Mouse (Mus musculus): ENCODE results near the gene Kiz. TPM values are rescaled to one million over a fixed set of nuclear protein-coding genes. Genes with fewer than 3 reads are reported as not detected.
A peak's percentile ranks its signal among the peaks of the same experiment; 100 is the strongest.

Kiz gene
- polyA plus RNA-seq, 1 experiment from 2014 or later = 31.0 TPM

DNA sequence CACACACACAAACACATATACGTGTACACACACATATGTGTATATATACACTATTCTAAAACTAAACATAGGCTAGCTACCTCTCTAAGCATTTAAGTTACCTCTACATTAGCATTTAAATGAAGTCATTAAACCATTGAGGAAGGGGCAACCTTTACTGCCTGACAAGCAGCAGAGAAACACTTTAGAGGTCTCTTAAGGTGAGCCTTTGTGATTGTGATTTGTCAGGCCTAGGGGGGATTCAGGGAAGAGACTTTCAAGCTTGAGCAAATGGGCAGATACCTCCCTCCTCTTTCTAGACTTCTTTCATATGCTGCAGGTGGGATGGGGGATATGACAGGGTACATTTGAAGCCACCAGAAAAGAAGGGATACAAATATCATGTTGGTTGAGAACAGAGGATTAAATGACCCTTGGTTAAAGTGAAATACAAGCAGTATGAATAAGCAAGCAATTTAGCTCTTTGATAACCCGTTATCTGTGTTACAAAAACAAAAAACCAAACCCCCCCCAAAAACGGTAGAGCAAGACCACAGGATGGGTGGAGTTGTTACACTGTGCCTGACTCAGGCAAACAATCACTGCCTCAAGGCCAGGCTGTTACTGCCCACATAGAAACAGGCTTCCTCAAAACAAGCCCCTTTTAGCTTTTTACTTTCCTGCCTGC, 155.9 kb downstream of the Kiz start:
- Histone ChIP-seq H3K36me3 (ENCODE audit: control insufficient read depth, insufficient read depth, low read length) (no peaks in the 10 kb centered on the region; the same call in 1 of the 2 replicates), H3K27me3 (ENCODE audit: control insufficient read depth, insufficient read depth, low read length) (no peaks in the 10 kb centered on the region), H3K27ac (ENCODE audit: low read depth, low read length) (no peak overlapping the region)

GRCm38 (mm10) chr2:147012141-147012622, 156.5 kb downstream of the Kiz start:
- DNase-seq (ENCODE audit: low spot score) = no peak

More for the DNA sequence above, 155.9 kb downstream of the Kiz start:
- peak overlapping the region; percentile 88 for H3K9ac ChIP-seq (ENCODE audit: low read length)
- H3K4me3 ChIP-seq (ENCODE audit: low read depth, low read length) = peak overlapping the region; percentile 59
- DNase-seq (ENCODE audit: low spot score) (no peak), ATAC-seq (ENCODE audit: insufficient read depth, low FRiP score, low TSS enrichment) (no peak)
- H3K4me2 ChIP-seq (ENCODE audit: low read depth) = peak overlapping the region; percentile 69
- H3K4me1 ChIP-seq (ENCODE audit: control insufficient read depth, insufficient read depth, low read length) = 0 out of 2 replicates have a peak, but pooled peaks cover 4% of the 10 kb centered on the region
- H3K9me3 ChIP-seq (ENCODE audit: control insufficient read depth, low read length) = no peaks in the 10 kb centered on the region
- 68% methylated on average over 3 of the region's 3 CpGs for WGBS

GRCm38 (mm10) chr2:147012623-147013184, 157.0 kb downstream of the Kiz start, which contains the start of gene Xrn2:
TSS of gene Xrn2 (plus strand) at chr2:147012996.
- Histone ChIP-seq H3K4me1 (ENCODE audit: control insufficient read depth, insufficient read depth, low read length) (0 out of 2 replicates have a peak, but pooled peaks cover 4% of the 10 kb centered on the region), H3K27me3 (ENCODE audit: control insufficient read depth, insufficient read depth, low read length) (no peaks in the 10 kb centered on the region), H3K36me3 (ENCODE audit: control insufficient read depth, insufficient read depth, low read length) (no peaks in the 10 kb centered on the region; the same call in 1 of the 2 replicates), H3K4me3 (ENCODE audit: low read depth, low read length) (peak within 1 kb of the TSS; percentile 59), H3K9me3 (ENCODE audit: control insufficient read depth, low read length) (no peaks in the 10 kb centered on the region), H3K27ac (ENCODE audit: low read depth, low read length) (peak within 1 kb of the TSS; percentile 97), H3K4me2 (ENCODE audit: low read depth) (peak within 1 kb of the TSS; percentile 69), H3K9ac (ENCODE audit: low read length) (peak within 1 kb of the TSS; percentile 88)
- WGBS = 1% methylated on average over 37 of the region's 37 CpGs
- peak; percentile 97 for ATAC-seq (ENCODE audit: insufficient read depth, low FRiP score, low TSS enrichment)
- DNase-seq (ENCODE audit: low spot score) = peak; percentile 96

More at GRCm38 (mm10) chr2:147012141-147012622, 156.5 kb downstream of the Kiz start:
- ATAC-seq (ENCODE audit: insufficient read depth, low FRiP score, low TSS enrichment) = no peak
- peak overlapping the region; percentile 59 for H3K4me3 ChIP-seq (ENCODE audit: low read depth, low read length)
- no peaks in the 10 kb centered on the region for H3K27me3 ChIP-seq (ENCODE audit: control insufficient read depth, insufficient read depth, low read length)
- 0 out of 2 replicates have a peak, but pooled peaks cover 4% of the 10 kb centered on the region for H3K4me1 ChIP-seq (ENCODE audit: control insufficient read depth, insufficient read depth, low read length)
- peak overlapping the region; percentile 88 for H3K9ac ChIP-seq (ENCODE audit: low read length)
- H3K9me3 ChIP-seq (ENCODE audit: control insufficient read depth, low read length) = no peaks in the 10 kb centered on the region
- H3K27ac ChIP-seq (ENCODE audit: low read depth, low read length) = peak overlapping the region; percentile 97
- no peaks in the 10 kb centered on the region; the same call in 1 of the 2 replicates for H3K36me3 ChIP-seq (ENCODE audit: control insufficient read depth, insufficient read depth, low read length)
- 55% methylated on average over 7 of the region's 7 CpGs for WGBS
- peak overlapping the region; percentile 69 for H3K4me2 ChIP-seq (ENCODE audit: low read depth)

- H3K4me3 ChIP-seq (ENCODE audit: low read depth, low read length) = peak overlapping the region; percentile 59
- H3K4me1 ChIP-seq (ENCODE audit: control insufficient read depth, insufficient read depth, low read length) = 0 out of 2 replicates have a peak, but pooled peaks cover 4% of the 10 kb centered on the region
- under 1% methylated on average over 38 of the region's 59 CpGs for WGBS
- no peaks in the 10 kb centered on the region for H3K9me3 ChIP-seq (ENCODE audit: control insufficient read depth, low read length)
- H3K27me3 ChIP-seq (ENCODE audit: control insufficient read depth, insufficient read depth, low read length) = no peaks in the 10 kb centered on the region
- ATAC-seq (ENCODE audit: insufficient read depth, low FRiP score, low TSS enrichment) = peak; percentile 93
- H3K27ac ChIP-seq (ENCODE audit: low read depth, low read length) = peak overlapping the region; percentile 97
- no peaks in the 10 kb centered on the region; the same call in 1 of the 2 replicates for H3K36me3 ChIP-seq (ENCODE audit: control insufficient read depth, insufficient read depth, low read length)
- DNase-seq (ENCODE audit: low spot score) = peak; percentile 92
- peak overlapping the region; percentile 69 for H3K4me2 ChIP-seq (ENCODE audit: low read depth)
- H3K9ac ChIP-seq (ENCODE audit: low read length) = peak overlapping the region; percentile 88
Observed at GRCm38 (mm10) chr2:147013194-147013969, 157.7 kb downstream of the Kiz start.

DNA sequence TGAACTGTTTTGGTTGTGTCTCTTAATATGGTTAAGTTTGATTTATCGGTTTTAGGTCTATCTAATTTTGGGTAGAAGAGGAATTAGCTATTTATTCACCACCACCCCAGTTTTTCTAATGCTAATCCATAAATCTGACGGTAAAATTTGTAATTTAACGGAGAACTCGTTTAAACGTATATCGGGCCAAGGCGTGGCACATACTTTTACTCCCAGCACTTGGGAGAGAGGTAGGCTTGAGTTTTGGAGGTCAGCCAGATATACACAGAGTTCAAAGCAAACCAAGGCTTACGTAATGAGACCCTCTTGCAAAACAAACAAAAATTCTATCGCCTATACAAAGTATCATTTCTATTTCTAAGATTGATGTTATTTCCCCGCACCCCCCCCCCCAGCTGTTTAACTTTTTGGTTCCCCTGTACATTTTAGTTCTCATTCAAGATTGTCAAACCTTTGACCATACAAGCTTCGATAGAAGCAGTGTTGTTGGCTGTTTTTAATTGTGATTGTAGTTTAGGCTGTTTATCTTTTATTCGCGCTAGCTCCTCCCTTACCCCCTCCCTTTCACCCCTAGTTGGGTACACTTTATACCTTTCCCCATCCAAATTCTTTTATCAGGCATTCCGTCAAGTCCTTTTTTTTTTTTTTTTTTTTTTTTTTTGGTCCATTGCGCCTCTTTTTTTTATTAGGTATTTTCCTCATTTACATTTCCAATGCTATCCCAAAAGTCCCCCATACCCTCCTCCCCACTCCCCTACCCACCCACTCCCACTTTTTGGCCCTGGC, 158.6 kb downstream of the Kiz start:
- H3K27ac ChIP-seq (ENCODE audit: low read depth, low read length) = no peak overlapping the region
- WGBS = 31% methylated on average over 15 of the region's 15 CpGs
- DNase-seq (ENCODE audit: low spot score) (no peak), ATAC-seq (ENCODE audit: insufficient read depth, low FRiP score, low TSS enrichment) (no peak)
- 0 out of 2 replicates have a peak, but pooled peaks cover 4% of the 10 kb centered on the region for H3K4me1 ChIP-seq (ENCODE audit: control insufficient read depth, insufficient read depth, low read length)
- no peaks in the 10 kb centered on the region; the same call in 1 of the 2 replicates for H3K36me3 ChIP-seq (ENCODE audit: control insufficient read depth, insufficient read depth, low read length)
- no peaks in the 10 kb centered on the region for H3K9me3 ChIP-seq (ENCODE audit: control insufficient read depth, low read length)
- H3K4me2 ChIP-seq (ENCODE audit: low read depth) = peak overlapping the region; percentile 69
- no peaks in the 10 kb centered on the region for H3K27me3 ChIP-seq (ENCODE audit: control insufficient read depth, insufficient read depth, low read length)
- H3K9ac ChIP-seq (ENCODE audit: low read length) = peak overlapping the region; percentile 88
- H3K4me3 ChIP-seq (ENCODE audit: low read depth, low read length) = peak overlapping the region; percentile 59

Other genes with a start within 250 kb of the Kiz start
- gene Xrn2, start 157.1 kb downstream of the Kiz start, polyA plus RNA-seq (2014; fragmentation: Nextera tagmentation; extraction: Ambion mirVana) = 108 and 110 TPM in 2 replicates
- not detected in 2 replicates for gene Nkx2-4, start 229.6 kb downstream of the Kiz start, polyA plus RNA-seq (2014; fragmentation: Nextera tagmentation; extraction: Ambion mirVana)